Mouse (Mus musculus) hindbrain, embryonic 10.5 days (tissue): ENCODE data around the gene Morn4. TPM values are rescaled to one million over a fixed set of nuclear protein-coding genes. Genes with fewer than 3 reads are reported as not detected.

ENCODE experiments used
- DNase-seq: peaks from one replicate; pipeline ENCODE4 v3.0.0-alpha.2; 2017; ENCODE audit warnings: low spot score
- H3K27ac ChIP-seq: fragments of 300-500 bp; sonication (generic); 2 replicates; pipeline ENCODE4 v1.5.1; 2016; ENCODE audit warnings: mild to moderate bottlenecking, moderate library complexity
- H3K27me3 ChIP-seq: fragments of 300-500 bp; sonication (generic); 2 replicates; pipeline ENCODE4 v1.6.1; 2016; ENCODE audit warnings: mild to moderate bottlenecking; ENCODE audit not compliant: poor library complexity, insufficient read depth, severe bottlenecking
- H3K36me3 ChIP-seq: fragments of 300-500 bp; sonication (generic); 2 replicates; pipeline ENCODE4 v1.6.1; 2016; ENCODE audit warnings: mild to moderate bottlenecking, moderate library complexity
- H3K4me1 ChIP-seq: fragments of 300-500 bp; sonication (generic); replicated peaks from 2 replicates; pipeline ENCODE4 v1.6.1; 2016; ENCODE audit warnings: mild to moderate bottlenecking
- H3K4me3 ChIP-seq: fragments of 300-500 bp; sonication (generic); 2 replicates; pipeline ENCODE4 v1.5.1; 2016; ENCODE audit warnings: mild to moderate bottlenecking, moderate library complexity
- H3K9me3 ChIP-seq: fragments of 300-500 bp; sonication (generic); 2 replicates; pipeline ENCODE4 v1.6.1; 2016; ENCODE audit warnings: mild to moderate bottlenecking, moderate library complexity
- WGBS: fragments of 180-500 bp; shearing (Covaris S2); methylation state at CpG from one replicate; pipeline ENCODE4 v1.1.7; 2016; 5-methylcytosine and 5-hydroxymethylcytosine counted together
- polyA plus RNA-seq: library from polyadenylated mRNA; unstranded; fragments of >200 nt; fragmentation: Nextera tagmentation; extraction: Ambion mirVana; gene quantifications from 2 replicates; pipeline ENCODE4 v1.2.1, GENCODE M21; 2016

The Morn4 gene
- polyA plus RNA-seq, 1 experiment from 2014 or later: 73.6 TPM

- no peak for DNase-seq
- no peak overlapping the region for H3K27ac ChIP-seq
- 82% methylated on average over 6 of the region's 6 CpGs for WGBS
- no peaks in the 10 kb centered on the region for H3K9me3 ChIP-seq
- H3K4me3 ChIP-seq: no peak overlapping the region
- peaks cover 10% of the 10 kb centered on the region for H3K4me1 ChIP-seq
- H3K27me3 ChIP-seq: no peaks in the 10 kb centered on the region
- no peaks in the 10 kb centered on the region for H3K36me3 ChIP-seq
Measured at GRCm38 (mm10) chr19:42054255-42054654, 31.9 kb downstream of the Morn4 start.

GRCm38 (mm10) chr19:42051948-42052347 is 34.2 kb downstream of the Morn4 start, which contains the start of gene 4933411K16Rik:
Gene 4933411K16Rik, plus strand, starts transcription at chr19:42052248.
- Histone ChIP-seq H3K4me1 (peaks cover 10% of the 10 kb centered on the region), H3K27me3 (no peaks in the 10 kb centered on the region), H3K4me3 (no peak within 1 kb of the TSS), H3K9me3 (no peaks in the 10 kb centered on the region), H3K36me3 (no peaks in the 10 kb centered on the region), H3K27ac (peak within 1 kb of the TSS; percentile 35; the same call in 1 of the 2 replicates)
- 69% methylated on average over 4 of the region's 4 CpGs for WGBS
- no peak for DNase-seq

GRCm38 (mm10) chr19:42051351-42051750 is 34.8 kb downstream of the Morn4 start:
- Histone ChIP-seq H3K4me3 (no peak overlapping the region), H3K27me3 (no peaks in the 10 kb centered on the region), H3K9me3 (no peaks in the 10 kb centered on the region), H3K27ac (no peak overlapping the region), H3K36me3 (no peaks in the 10 kb centered on the region), H3K4me1 (peaks cover 10% of the 10 kb centered on the region)
- no peak for DNase-seq
- WGBS: 90% methylated on average over 3 of the region's 3 CpGs

GRCm38 (mm10) chr19:42050251-42050650 is 35.9 kb downstream of the Morn4 start:
- DNase-seq: no peak
- H3K27me3 ChIP-seq: no peaks in the 10 kb centered on the region; the same call in 1 of the 2 replicates
- H3K4me3 ChIP-seq: no peak overlapping the region
- no peak overlapping the region for H3K27ac ChIP-seq
- 81% methylated on average over 1 of the region's 1 CpGs for WGBS
- peaks cover 20% of the 10 kb centered on the region for H3K4me1 ChIP-seq
- H3K9me3 ChIP-seq: no peaks in the 10 kb centered on the region
- H3K36me3 ChIP-seq: no peaks in the 10 kb centered on the region

GRCm38 (mm10) chr19:42045269-42046102 is 40.7 kb downstream of the Morn4 start, which contains the start of gene Hoga1:
Gene Hoga1, plus strand, starts transcription at chr19:42045610.
- peak within 1 kb of the TSS; percentile 66 for H3K27ac ChIP-seq
- H3K4me3 ChIP-seq: peak within 1 kb of the TSS; percentile 47
- peaks cover 2% of the 10 kb centered on the region; the same call in 1 of the 2 replicates for H3K27me3 ChIP-seq
- no peaks in the 10 kb centered on the region for H3K36me3 ChIP-seq
- DNase-seq: peak; percentile 85
- H3K9me3 ChIP-seq: no peaks in the 10 kb centered on the region
- 21% methylated on average over 23 of the region's 23 CpGs for WGBS
- H3K4me1 ChIP-seq: peaks cover 12% of the 10 kb centered on the region

- no peaks in the 10 kb centered on the region for H3K36me3 ChIP-seq
- H3K27ac ChIP-seq: no peak overlapping the region
- no peaks in the 10 kb centered on the region for H3K9me3 ChIP-seq
- no peak for DNase-seq
- no peak overlapping the region for H3K4me3 ChIP-seq
- H3K27me3 ChIP-seq: peaks cover 10% of the 10 kb centered on the region
- peaks cover 12% of the 10 kb centered on the region for H3K4me1 ChIP-seq
- 95% methylated on average over 6 of the region's 6 CpGs for WGBS
Measured at GRCm38 (mm10) chr19:42043988-42044387, 42.2 kb downstream of the Morn4 start.

GRCm38 (mm10) chr19:42038310-42038709 is 47.8 kb downstream of the Morn4 start:
- Histone ChIP-seq H3K9me3 (no peaks in the 10 kb centered on the region), H3K4me1 (peaks cover 25% of the 10 kb centered on the region), H3K4me3 (no peak overlapping the region), H3K36me3 (peaks cover 10% of the 10 kb centered on the region), H3K27ac (no peak overlapping the region), H3K27me3 (peaks cover 13% of the 10 kb centered on the region)
- 92% methylated on average over 12 of the region's 12 CpGs for WGBS
- DNase-seq: no peak

- Histone ChIP-seq H3K4me1 (peaks cover 25% of the 10 kb centered on the region), H3K36me3 (peaks cover 10% of the 10 kb centered on the region), H3K9me3 (no peaks in the 10 kb centered on the region), H3K27me3 (peaks cover 13% of the 10 kb centered on the region), H3K27ac (no peak overlapping the region), H3K4me3 (no peak overlapping the region)
- 81% methylated on average over 11 of the region's 11 CpGs for WGBS
- no peak for DNase-seq
Measured at GRCm38 (mm10) chr19:42037167-42037702, 48.9 kb downstream of the Morn4 start.

GRCm38 (mm10) chr19:42036357-42036756 is 49.8 kb downstream of the Morn4 start:
- no peak for DNase-seq
- peaks cover 10% of the 10 kb centered on the region for H3K36me3 ChIP-seq
- no peak overlapping the region for H3K4me3 ChIP-seq
- peaks cover 25% of the 10 kb centered on the region for H3K4me1 ChIP-seq
- no peaks in the 10 kb centered on the region for H3K9me3 ChIP-seq
- H3K27me3 ChIP-seq: peaks cover 13% of the 10 kb centered on the region
- no peak overlapping the region for H3K27ac ChIP-seq
- 92% methylated on average over 3 of the region's 3 CpGs for WGBS

- no peak within 1 kb of the TSS for H3K4me3 ChIP-seq
- H3K4me1 ChIP-seq: peaks cover 25% of the 10 kb centered on the region
- peak; percentile 78 for DNase-seq
Measured at GRCm38 (mm10) chr19:42035456-42036248, 50.5 kb downstream of the Morn4 start, which contains the start of gene Ankrd2. Gene Ankrd2, plus strand, starts transcription at chr19:42036000.

GRCm38 (mm10) chr19:42034881-42035455 is 51.2 kb downstream of the Morn4 start:
- Histone ChIP-seq H3K27me3 (peaks cover 6% of the 10 kb centered on the region), H3K4me3 (no peak overlapping the region), H3K4me1 (peaks cover 25% of the 10 kb centered on the region), H3K36me3 (peaks cover 10% of the 10 kb centered on the region), H3K9me3 (no peaks in the 10 kb centered on the region), H3K27ac (peak overlapping the region; percentile 1; the same call in 1 of the 2 replicates)
- no peak for DNase-seq
- 57% methylated on average over 11 of the region's 11 CpGs for WGBS

More at GRCm38 (mm10) chr19:42035456-42036248, 50.5 kb downstream of the Morn4 start, which contains the start of gene Ankrd2:
- Histone ChIP-seq H3K27ac (peak within 1 kb of the TSS; percentile 1; the same call in 1 of the 2 replicates), H3K27me3 (peaks cover 12% of the 10 kb centered on the region), H3K9me3 (no peaks in the 10 kb centered on the region), H3K36me3 (peaks cover 10% of the 10 kb centered on the region)
- WGBS: 67% methylated on average over 19 of the region's 19 CpGs

- H3K27me3 ChIP-seq: peaks cover 3% of the 10 kb centered on the region; the same call in 1 of the 2 replicates
- peaks cover 25% of the 10 kb centered on the region for H3K4me1 ChIP-seq
- H3K27ac ChIP-seq: no peak overlapping the region
- no peaks in the 10 kb centered on the region for H3K9me3 ChIP-seq
- WGBS: 78% methylated on average over 9 of the region's 9 CpGs
- H3K36me3 ChIP-seq: peaks cover 10% of the 10 kb centered on the region
- no peak for DNase-seq
- H3K4me3 ChIP-seq: no peak overlapping the region
Measured at GRCm38 (mm10) chr19:42034146-42034775, 51.9 kb downstream of the Morn4 start.
